Mouse (Mus musculus): ENCODE data around the gene Pomt1. TPM values are rescaled to one million over a fixed set of nuclear protein-coding genes. Genes with fewer than 3 reads are reported as not detected.

Pomt1 gene
- polyA plus RNA-seq, 1 experiment from 2014 or later: 24.1 TPM

GRCm38 (mm10) chr2:32218541-32219334, 17.7 kb upstream of the Pomt1 start:
- H3K4me2 ChIP-seq (ENCODE audit: low read depth, low read length): no peak overlapping the region
- H3K36me3 ChIP-seq (ENCODE audit: control insufficient read depth, insufficient read depth, low read length): peaks cover 94% of the 10 kb centered on the region
- no peaks in the 10 kb centered on the region for H3K27me3 ChIP-seq (ENCODE audit: control insufficient read depth, insufficient read depth, low read depth, low read length)
- no peaks in the 10 kb centered on the region for H3K4me1 ChIP-seq (replicated peaks; ENCODE audit: control insufficient read depth, insufficient read depth, low read length)
- H3K9me3 ChIP-seq (ENCODE audit: control insufficient read depth, low read length): no peaks in the 10 kb centered on the region
- no peak overlapping the region for H3K4me3 ChIP-seq (ENCODE audit: low read length)
- 88% methylated on average over 11 of the region's 11 CpGs for WGBS
- H3K9ac ChIP-seq (ENCODE audit: low read length): no peak overlapping the region
- no peak overlapping the region for H3K27ac ChIP-seq (ENCODE audit: low read length)
- no peak for ATAC-seq (ENCODE audit: low read depth)

DNA sequence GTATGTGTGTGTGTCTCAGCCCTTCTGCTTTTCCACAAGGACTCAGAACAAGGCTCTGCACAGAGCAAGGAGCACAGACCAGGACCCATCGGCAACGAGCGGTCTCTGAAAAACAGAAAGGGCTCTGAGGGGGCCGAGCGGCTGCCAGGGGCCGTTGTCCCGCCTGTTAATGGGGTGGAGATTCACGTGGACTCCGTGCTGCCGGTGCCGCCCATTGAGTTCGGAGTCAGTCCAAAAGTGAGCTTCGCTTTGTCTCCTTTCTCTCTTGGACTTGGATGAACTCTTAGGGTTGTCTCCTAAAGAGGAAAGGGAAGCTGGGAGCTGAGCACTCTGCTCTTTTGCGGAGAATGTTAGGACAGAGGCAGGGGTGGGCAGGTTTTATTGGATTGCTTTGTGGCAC, 16.9 kb upstream of the Pomt1 start:
- Histone ChIP-seq H3K27ac (ENCODE audit: low read length) (no peak overlapping the region), H3K4me3 (ENCODE audit: low read length) (no peak overlapping the region), H3K9me3 (ENCODE audit: control insufficient read depth, low read length) (no peaks in the 10 kb centered on the region), H3K36me3 (ENCODE audit: control insufficient read depth, insufficient read depth, low read length) (peaks cover 94% of the 10 kb centered on the region), H3K9ac (ENCODE audit: low read length) (no peak overlapping the region), H3K4me2 (ENCODE audit: low read depth, low read length) (no peak overlapping the region), H3K27me3 (ENCODE audit: control insufficient read depth, insufficient read depth, low read depth, low read length) (no peaks in the 10 kb centered on the region), H3K4me1 (replicated peaks; ENCODE audit: control insufficient read depth, insufficient read depth, low read length) (no peaks in the 10 kb centered on the region)
- WGBS: 92% methylated on average over 14 of the region's 14 CpGs
- ATAC-seq (ENCODE audit: low read depth): no peak

DNA sequence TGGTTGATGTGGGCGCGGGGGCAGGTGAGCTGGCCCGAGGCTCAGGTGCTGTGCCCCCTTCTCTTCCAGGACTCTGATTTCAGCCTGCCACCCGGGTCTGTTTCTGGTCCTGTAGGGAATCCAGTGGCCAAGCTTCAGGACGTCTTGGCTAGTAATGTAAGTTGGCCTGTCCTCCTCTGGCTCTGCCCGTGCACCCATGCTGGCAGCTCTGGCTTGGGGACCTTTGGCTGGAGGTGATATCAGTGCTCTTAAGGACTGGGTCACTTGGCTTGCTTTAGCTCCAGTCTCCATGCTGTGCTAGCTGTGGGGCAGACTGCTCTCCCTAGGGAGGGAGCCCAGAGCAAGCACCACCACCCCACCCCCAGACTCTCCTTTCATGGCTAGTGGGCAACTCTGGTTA, 16.4 kb upstream of the Pomt1 start:
- Histone ChIP-seq H3K9ac (ENCODE audit: low read length) (no peak overlapping the region), H3K27ac (ENCODE audit: low read length) (no peak overlapping the region), H3K27me3 (ENCODE audit: control insufficient read depth, insufficient read depth, low read depth, low read length) (no peaks in the 10 kb centered on the region), H3K4me3 (ENCODE audit: low read length) (no peak overlapping the region), H3K36me3 (ENCODE audit: control insufficient read depth, insufficient read depth, low read length) (peaks cover 93% of the 10 kb centered on the region), H3K9me3 (ENCODE audit: control insufficient read depth, low read length) (no peaks in the 10 kb centered on the region), H3K4me1 (replicated peaks; ENCODE audit: control insufficient read depth, insufficient read depth, low read length) (no peaks in the 10 kb centered on the region), H3K4me2 (ENCODE audit: low read depth, low read length) (no peak overlapping the region)
- no peak for ATAC-seq (ENCODE audit: low read depth)
- WGBS: 94% methylated on average over 6 of the region's 6 CpGs

DNA sequence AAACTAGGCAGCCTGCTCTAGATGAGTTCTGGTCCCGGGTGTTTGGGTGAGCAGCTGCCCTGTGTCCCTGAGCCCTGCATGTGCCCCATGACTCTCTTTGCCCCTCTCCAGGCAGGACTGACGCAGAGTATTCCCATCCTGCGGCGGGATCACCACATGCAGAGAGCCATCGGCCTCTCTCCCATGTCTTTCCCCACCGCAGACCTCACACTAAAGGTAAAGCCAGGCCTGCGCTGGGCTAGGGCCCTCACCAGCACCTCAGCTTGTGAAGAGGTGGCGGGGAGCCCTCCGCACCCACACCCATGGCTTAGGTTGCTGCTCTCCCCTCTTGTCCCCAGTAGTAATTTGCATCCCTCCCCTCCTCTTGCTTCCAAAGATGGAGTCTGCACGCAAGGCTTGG, 15.4 kb upstream of the Pomt1 start:
- Histone ChIP-seq H3K4me3 (ENCODE audit: low read length) (no peak overlapping the region), H3K4me2 (ENCODE audit: low read depth, low read length) (no peak overlapping the region), H3K9ac (ENCODE audit: low read length) (no peak overlapping the region), H3K36me3 (ENCODE audit: control insufficient read depth, insufficient read depth, low read length) (peaks cover 87% of the 10 kb centered on the region), H3K9me3 (ENCODE audit: control insufficient read depth, low read length) (no peaks in the 10 kb centered on the region), H3K27ac (ENCODE audit: low read length) (no peak overlapping the region), H3K4me1 (replicated peaks; ENCODE audit: control insufficient read depth, insufficient read depth, low read length) (no peaks in the 10 kb centered on the region), H3K27me3 (ENCODE audit: control insufficient read depth, insufficient read depth, low read depth, low read length) (no peaks in the 10 kb centered on the region)
- no peak for ATAC-seq (ENCODE audit: low read depth)
- 86% methylated on average over 10 of the region's 10 CpGs for WGBS

DNA sequence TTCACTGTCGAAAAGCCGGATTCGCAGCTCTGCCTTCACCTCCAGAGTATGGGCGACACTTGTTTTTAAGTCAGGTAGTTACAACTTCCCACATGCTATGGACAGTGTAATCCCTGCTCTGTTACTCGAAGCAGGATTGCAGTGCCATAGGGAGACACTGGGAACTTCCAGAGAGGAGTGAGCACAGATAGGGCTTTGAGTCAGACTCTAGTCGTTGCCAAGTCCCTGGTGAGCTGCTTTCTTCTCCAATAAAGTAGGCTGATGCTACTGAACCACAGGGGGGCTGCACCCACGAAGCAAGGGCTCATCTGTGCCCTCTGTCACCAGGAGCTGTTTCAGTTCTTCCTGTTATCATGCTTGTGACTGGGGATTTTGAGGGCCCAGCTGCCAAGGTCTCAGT, 14.8 kb upstream of the Pomt1 start:
- H3K9me3 ChIP-seq (ENCODE audit: control insufficient read depth, low read length): no peaks in the 10 kb centered on the region
- no peak overlapping the region for H3K9ac ChIP-seq (ENCODE audit: low read length)
- 87% methylated on average over 7 of the region's 7 CpGs for WGBS
- no peaks in the 10 kb centered on the region for H3K4me1 ChIP-seq (replicated peaks; ENCODE audit: control insufficient read depth, insufficient read depth, low read length)
- H3K27me3 ChIP-seq (ENCODE audit: control insufficient read depth, insufficient read depth, low read depth, low read length): no peaks in the 10 kb centered on the region
- H3K36me3 ChIP-seq (ENCODE audit: control insufficient read depth, insufficient read depth, low read length): peaks cover 86% of the 10 kb centered on the region
- no peak overlapping the region for H3K4me3 ChIP-seq (ENCODE audit: low read length)
- ATAC-seq (ENCODE audit: low read depth): no peak
- no peak overlapping the region for H3K4me2 ChIP-seq (ENCODE audit: low read depth, low read length)
- H3K27ac ChIP-seq (ENCODE audit: low read length): no peak overlapping the region

- Histone ChIP-seq H3K9ac (ENCODE audit: low read length) (no peak overlapping the region), H3K36me3 (ENCODE audit: control insufficient read depth, insufficient read depth, low read length) (peaks cover 87% of the 10 kb centered on the region), H3K9me3 (ENCODE audit: control insufficient read depth, low read length) (no peaks in the 10 kb centered on the region), H3K4me1 (replicated peaks; ENCODE audit: control insufficient read depth, insufficient read depth, low read length) (no peaks in the 10 kb centered on the region), H3K27me3 (ENCODE audit: control insufficient read depth, insufficient read depth, low read depth, low read length) (no peaks in the 10 kb centered on the region), H3K4me2 (ENCODE audit: low read depth, low read length) (no peak overlapping the region), H3K4me3 (ENCODE audit: low read length) (no peak overlapping the region), H3K27ac (ENCODE audit: low read length) (no peak overlapping the region)
- no peak for ATAC-seq (ENCODE audit: low read depth)
- 77% methylated on average over 10 of the region's 10 CpGs for WGBS
Measured at GRCm38 (mm10) chr2:32222057-32222456, 14.3 kb upstream of the Pomt1 start.

GRCm38 (mm10) chr2:32235433-32235832, 957 bp upstream of the Pomt1 start:
- peak overlapping the region; percentile 79 for H3K9ac ChIP-seq (ENCODE audit: low read length)
- no peaks in the 10 kb centered on the region for H3K9me3 ChIP-seq (ENCODE audit: control insufficient read depth, low read length)
- H3K4me3 ChIP-seq (ENCODE audit: low read length): peak overlapping the region; percentile 75
- peak overlapping the region; percentile 89; the same call in 1 of the 2 replicates for H3K27ac ChIP-seq (ENCODE audit: low read length)
- H3K4me1 ChIP-seq (replicated peaks; ENCODE audit: control insufficient read depth, insufficient read depth, low read length): peaks cover 20% of the 10 kb centered on the region
- H3K36me3 ChIP-seq (ENCODE audit: control insufficient read depth, insufficient read depth, low read length): peaks cover 29% of the 10 kb centered on the region
- peak overlapping the region; percentile 83 for H3K4me2 ChIP-seq (ENCODE audit: low read depth, low read length)
- no peaks in the 10 kb centered on the region for H3K27me3 ChIP-seq (ENCODE audit: control insufficient read depth, insufficient read depth, low read depth, low read length)
- ATAC-seq (ENCODE audit: low read depth): no peak
- WGBS: 26% methylated on average over 7 of the region's 7 CpGs

DNA sequence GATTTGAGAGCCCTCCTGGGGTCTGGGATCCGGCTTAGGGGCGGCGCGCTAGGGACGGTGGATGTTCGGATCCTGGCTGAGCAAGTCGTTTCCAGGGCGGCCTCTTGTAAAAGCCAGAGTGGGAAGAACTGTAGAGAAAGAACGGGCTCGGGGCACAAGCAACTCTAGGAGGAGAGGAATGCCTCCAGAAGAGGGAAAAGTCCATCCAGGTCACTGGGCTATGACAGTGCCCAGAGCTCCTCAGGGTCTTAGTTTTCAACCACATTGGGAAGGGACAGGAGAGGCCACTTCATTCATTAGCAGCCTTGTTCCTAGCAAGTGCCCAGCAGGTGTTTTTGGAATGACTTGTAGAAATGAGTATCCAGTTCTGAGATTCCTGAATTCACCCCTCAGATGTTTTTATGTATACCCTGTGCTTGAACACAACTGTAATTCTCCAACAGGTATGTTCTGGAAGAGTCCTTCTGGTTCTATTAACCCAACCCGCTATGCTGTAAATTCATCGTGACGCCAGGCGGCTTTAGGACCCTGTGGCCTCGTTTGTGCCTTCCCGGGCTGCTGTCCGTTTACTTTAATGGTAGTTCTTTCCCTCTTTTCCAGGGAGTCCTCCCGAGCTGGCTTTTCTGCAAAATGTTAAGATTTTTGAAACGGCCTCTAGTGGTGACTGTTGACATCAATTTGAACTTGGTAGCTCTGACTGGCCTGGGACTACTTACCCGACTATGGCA, 534 bp downstream of the Pomt1 start:
- peak; percentile 56 for ATAC-seq (ENCODE audit: low read depth)
- peak overlapping the region; percentile 83 for H3K4me2 ChIP-seq (ENCODE audit: low read depth, low read length)
- H3K9me3 ChIP-seq (ENCODE audit: control insufficient read depth, low read length): no peaks in the 10 kb centered on the region
- H3K27me3 ChIP-seq (ENCODE audit: control insufficient read depth, insufficient read depth, low read depth, low read length): no peaks in the 10 kb centered on the region
- peak overlapping the region; percentile 75 for H3K4me3 ChIP-seq (ENCODE audit: low read length)
- peak overlapping the region; percentile 82 for H3K9ac ChIP-seq (ENCODE audit: low read length)
- H3K27ac ChIP-seq (ENCODE audit: low read length): peak overlapping the region; percentile 90
- WGBS: under 1% methylated on average over 20 of the region's 20 CpGs
- H3K36me3 ChIP-seq (ENCODE audit: control insufficient read depth, insufficient read depth, low read length): peaks cover 17% of the 10 kb centered on the region
- H3K4me1 ChIP-seq (replicated peaks; ENCODE audit: control insufficient read depth, insufficient read depth, low read length): peaks cover 20% of the 10 kb centered on the region

DNA sequence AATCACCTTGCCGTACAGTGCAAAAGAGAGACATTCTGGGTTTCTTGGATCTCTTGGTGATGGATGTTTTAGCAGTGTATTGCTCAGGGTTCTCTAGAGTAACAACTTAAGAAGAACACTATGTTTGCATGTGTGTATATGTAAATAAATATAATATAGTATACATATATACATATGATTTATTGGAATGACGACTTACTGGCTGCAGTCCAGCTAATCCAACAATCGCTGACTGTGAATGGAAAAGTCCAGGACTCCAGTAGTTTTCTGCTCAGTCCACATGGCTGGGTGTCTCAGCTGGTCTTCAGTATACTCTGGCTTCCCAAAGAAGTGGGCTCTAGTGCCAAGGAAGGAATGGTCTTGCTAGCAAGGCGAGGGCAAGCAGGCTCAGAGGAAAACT, 1.2 kb downstream of the Pomt1 start:
- Histone ChIP-seq H3K27ac (ENCODE audit: low read length) (peak overlapping the region; percentile 90), H3K4me3 (ENCODE audit: low read length) (peak overlapping the region; percentile 75), H3K9ac (ENCODE audit: low read length) (peak overlapping the region; percentile 82), H3K36me3 (ENCODE audit: control insufficient read depth, insufficient read depth, low read length) (peaks cover 12% of the 10 kb centered on the region), H3K4me2 (ENCODE audit: low read depth, low read length) (peak overlapping the region; percentile 83), H3K9me3 (ENCODE audit: control insufficient read depth, low read length) (no peaks in the 10 kb centered on the region), H3K27me3 (ENCODE audit: control insufficient read depth, insufficient read depth, low read depth, low read length) (no peaks in the 10 kb centered on the region), H3K4me1 (replicated peaks; ENCODE audit: control insufficient read depth, insufficient read depth, low read length) (peaks cover 20% of the 10 kb centered on the region)
- no peak for ATAC-seq (ENCODE audit: low read depth)
- 18% methylated on average over 4 of the region's 4 CpGs for WGBS
